Mouse (Mus musculus) right cerebral cortex, postnatal 4 days (tissue): ENCODE data around the gene Taf1c.

ENCODE experiments used
- DNase-seq: peaks from one replicate; pipeline ENCODE4 v3.0.0-alpha.2; 2022

The Taf1c gene

DNA sequence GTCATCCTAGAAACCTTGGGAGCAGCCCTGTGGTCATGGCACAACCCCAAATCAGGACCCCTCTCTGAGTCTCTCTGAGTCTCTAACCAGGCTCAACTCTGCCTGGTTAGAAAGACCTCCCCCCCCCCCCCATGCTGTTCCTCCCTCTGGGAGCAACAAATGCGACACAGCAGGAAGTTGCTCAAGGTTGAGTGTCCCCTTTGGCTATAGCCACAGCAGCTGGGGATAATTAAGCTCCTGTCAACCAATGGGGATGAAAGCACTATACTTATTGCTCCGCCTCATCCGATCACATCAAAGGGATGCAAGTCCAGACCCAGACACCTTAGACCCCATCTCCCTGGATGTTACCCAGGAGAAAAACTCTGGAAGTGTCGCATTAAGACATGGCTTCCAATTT is 17.5 kb upstream of the Taf1c start:
- DNase-seq, result no peak

DNA sequence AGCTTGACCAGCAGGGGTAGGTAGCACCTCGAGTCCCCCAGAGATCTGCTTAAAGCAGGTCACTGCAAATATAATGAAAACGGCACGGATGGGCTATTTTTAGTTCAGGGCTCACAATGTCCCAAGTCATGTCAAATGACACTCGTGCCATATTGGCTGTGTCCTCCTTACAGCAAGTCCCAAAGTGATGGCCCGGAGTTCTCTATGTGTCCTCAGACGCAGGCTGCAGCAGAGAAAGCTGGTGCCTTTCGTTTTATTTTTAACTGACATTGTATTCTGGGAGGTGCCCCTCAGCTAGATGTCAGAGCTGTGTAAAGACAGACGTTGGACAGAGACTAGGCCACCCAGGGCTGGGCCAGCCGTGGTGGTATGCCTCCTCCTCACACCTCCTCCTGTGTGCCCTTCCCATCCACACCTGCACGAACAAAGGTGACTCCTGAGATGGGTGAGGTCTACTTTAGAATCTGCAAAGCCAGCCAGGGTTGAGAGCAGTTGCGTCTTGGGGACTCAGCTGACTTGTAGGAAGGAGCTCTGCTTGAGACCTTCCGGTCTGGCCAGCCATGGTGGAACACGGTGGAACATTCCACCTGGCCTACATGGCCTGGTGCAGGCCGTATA is 15.9 kb upstream of the Taf1c start:
- no peak for DNase-seq

DNA sequence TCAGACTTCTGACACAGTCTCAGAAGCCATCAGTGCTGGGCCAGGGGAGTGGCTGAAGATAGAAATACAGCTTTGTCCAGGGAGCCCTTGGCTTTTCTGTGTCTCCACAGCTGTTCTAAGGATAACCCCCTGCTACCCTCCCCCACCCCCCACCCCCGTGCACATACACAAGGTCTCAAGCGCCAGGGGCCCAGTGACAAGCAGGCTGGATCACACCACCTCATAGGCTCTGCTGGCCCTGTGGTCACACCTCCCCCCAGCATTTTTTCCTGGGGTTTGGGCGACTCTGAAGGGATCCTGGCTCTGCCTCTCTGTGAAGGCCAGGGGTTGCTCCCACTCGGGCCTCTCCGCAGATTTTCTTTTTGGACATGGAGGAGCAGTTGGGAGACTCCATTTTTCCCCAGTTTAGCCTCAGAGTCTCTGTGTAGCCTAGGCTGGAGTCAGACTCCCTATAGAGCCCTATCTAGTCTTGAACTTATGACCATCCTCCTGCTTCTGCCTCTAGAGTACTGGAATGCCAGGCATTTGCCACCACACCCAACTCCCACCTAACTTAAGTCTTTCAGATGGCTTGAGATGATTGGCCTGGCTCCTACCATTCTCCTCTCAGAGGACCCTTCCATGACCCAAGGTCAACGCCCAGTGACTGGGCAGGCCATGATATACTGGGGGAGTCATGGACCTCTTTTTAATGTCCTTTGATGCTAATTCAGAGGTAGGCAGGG is 15.3 kb upstream of the Taf1c start:
- no peak for DNase-seq

DNA sequence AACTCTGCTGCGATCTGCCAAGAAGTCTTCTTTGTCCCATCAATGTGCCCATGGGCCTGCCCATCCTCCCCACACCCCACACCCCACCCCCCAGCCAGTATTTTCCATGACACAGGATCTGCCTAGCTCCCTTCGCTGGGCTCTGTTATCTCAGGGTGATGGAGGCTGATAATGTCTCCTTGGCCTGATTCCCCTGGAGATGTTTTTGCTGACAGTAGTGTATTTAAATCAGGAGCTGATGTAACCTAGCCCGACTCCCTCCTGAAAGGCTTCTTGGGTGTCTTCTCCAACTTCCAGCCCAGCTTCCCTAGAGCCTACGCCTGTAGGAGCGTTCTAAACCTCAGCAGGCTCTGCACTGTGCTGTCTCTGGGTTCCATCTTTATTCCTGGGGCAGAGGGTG is 13.9 kb upstream of the Taf1c start:
- no peak for DNase-seq

DNA sequence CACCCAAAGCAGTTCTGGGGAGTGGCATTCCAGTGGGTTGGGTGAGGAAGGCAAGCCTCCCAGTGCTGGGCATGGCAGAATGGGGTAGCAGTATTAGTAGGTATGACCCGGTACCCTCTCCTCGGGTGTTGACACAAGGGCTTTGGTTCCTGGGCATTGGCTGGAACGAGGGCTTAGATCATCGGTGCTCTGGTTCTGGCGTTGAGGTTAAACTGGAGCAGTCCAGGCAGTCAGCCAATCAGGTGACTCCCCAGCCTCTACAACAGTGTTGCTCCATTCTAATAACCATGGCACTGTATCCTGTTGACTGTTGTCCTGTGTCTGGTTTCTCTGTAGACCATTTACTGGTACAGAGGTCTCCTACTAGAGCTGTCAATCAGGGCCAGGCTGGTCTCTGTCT is 12.6 kb upstream of the Taf1c start:
- no peak for DNase-seq

DNA sequence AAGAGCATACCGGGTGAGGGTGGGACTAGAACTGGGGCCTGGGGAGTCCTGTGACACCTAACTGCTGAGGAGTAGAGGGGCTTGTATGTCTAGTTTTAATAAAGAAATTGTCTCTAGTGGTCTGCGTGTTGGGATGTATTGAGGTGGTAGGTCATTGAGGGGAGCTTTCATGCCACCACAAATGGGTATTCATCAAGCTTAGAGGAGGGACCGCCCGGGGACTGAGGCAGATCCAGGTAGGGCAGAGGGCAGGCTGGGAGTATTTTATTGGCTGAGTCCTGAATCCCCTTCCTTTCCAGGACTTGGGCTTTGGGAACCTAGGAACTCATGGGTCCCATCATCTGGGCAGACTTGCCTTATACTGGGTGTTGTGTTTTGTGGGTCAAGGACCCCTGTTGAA is 11.8 kb upstream of the Taf1c start:
- DNase-seq, result no peak

DNA sequence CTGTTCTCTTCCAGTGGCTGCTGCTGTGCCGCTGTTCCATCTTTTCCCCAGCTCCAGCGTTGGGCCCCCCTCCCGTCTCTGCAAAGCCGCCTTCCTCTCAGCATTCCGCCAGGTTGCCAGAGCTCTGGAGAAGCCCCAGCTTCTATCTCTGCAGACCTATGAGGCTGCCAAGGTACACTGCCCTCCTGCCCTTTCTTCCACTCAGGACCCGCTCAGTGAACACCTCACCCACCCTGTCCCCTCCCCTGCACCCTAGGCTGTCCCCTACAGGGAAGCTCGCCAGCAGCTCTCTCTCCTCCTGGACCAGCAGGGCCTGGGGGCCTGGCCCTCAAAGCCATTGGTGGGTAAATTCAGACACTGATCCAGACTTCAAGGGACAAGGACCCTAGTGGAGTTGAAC is 11.3 kb upstream of the Taf1c start:
- DNase-seq, result no peak

DNA sequence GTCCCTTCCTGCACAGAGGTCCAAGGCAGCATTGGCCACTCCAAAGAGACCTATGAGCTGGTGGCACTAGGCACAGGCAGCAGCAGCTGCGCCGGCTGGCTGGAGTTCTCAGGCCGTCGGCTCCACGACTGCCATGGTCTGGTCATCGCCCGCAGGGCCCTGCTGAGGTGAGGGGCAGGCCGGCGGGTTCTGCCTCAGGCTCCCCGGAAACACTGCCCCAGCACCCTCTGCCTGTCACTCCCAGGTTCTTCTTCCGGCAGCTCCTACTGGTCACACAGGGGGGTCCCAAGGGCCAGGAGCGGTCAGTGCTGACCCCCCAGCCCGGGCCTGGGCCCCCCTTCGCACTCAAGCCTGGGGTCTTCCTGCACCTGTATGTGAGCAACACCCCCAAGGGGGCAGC is 10.1 kb upstream of the Taf1c start:
- no peak for DNase-seq

DNA sequence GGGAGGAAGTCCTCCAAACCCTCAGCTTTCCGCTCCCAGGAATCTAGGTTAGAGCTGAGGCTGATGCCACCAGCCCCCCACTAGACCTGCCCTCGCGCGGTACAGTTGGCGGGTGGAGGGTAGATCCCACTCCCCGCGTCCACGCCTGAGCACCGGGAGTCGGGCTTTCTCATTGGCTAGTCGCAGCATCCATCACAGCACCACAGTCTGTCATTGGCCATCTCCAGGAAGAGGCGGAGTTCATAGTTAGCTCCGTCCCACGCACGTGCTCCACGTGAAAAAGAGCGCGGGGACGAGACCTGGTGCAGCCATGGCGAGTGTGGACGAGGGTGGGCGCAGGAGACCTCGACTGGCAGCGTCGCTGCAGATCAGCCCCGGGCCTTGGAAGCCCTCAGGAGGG is 7.4 kb upstream of the Taf1c start, which contains the start of gene Adad2:
Adad2 (plus strand) TSS at position 277 of the 400 bp plus-strand sequence.
- DNase-seq, result no peak

DNA sequence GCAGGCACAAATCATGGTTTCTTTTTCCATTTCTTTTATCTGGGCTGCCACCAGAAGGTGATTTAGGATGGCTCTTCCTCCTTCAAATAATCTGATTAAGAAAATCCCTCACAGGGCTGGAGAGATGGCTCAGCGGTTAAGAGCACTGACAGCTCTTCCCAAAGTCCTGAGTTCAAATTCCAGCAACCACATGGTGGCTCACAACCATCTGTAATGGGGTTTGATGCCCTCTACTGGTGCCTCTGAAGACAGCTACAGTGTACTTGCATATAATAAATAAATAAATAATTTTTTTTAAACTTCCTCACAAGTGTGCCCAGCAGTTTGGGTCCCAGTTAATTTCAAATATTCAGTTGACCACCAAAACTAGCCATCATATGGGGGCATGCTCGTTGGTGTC is 1.2 kb upstream of the Taf1c start:
- DNase-seq, result no peak

DNA sequence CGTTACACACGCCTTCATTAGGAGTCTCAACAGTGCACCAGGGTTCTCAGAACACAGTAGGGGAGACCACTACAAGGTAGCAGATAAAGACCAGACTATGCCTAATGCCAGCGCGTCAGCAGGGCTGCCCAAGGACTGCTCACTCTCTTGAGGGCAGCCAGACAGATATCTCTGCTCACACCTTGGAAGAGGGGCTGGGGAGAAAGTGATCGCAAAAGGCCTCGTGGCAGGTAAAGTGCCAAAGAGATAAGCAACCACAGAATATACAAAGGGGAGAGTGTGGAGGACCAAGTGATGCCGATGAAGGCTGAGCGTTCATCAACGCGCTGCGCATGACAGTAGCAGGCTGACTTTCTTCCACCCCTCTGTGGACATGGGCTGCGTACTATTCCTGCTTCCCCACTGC is 621 bp downstream of the Taf1c start:
- no peak for DNase-seq

DNA sequence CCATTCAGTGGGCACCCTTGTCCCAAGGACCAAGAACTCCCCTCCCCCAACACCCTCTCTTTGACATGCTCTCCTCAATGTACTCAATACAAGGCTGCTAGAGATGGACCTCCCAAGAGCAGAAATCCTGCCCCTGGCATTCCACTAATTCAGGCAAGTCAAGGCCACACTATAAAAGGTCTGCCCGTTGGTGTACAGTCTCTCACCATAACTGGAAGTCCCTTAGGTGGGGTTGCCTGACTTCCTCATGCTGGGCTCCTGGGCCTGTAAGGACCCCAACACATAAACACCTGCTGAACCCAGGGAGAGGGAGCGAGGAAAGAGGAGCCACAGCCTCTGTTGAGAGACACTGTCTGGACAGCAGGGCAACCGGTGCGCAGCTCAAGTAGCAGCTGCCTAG is 1.3 kb downstream of the Taf1c start:
- no peak for DNase-seq

DNA sequence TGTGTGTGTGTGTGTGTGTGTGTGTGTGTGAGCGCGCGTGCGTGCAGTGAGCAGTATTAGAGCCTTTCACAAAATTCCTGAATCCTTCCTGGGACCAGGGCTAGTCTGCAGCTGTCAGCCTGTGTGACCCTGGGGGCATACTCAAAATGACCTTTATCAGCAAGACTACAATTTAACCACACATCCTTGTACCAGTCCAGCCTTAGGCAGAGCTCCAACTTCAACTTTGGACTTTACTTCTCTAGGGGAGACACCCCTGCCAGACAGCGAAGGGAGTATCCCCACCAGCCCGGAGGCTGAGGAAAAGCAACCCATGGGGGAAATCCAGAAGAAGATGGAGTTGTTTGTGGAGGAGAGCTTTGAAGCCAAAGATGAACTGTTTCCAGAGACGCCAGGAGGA is 13.6 kb downstream of the Taf1c start:
- DNase-seq, result no peak

DNA sequence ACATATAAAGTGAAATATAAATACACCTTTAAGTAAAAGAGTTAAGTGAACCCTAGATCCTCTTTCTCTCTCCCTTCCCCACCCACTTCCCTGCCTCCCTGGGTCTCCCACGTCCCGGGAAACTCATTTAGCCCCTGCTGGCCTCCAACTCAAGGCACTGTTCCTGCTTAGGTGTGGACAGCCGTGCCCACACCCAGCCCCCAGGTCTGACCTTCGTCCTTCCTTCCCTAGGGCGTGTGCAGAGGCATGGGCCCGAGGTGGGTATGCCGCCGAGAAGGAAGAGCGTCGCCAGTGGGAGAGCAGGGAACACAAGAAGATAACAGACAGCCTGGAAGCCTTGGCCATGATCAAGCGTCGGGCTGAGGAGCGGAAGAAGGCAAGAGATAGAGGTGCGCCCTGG is 14.7 kb downstream of the Taf1c start:
- no peak for DNase-seq

DNA sequence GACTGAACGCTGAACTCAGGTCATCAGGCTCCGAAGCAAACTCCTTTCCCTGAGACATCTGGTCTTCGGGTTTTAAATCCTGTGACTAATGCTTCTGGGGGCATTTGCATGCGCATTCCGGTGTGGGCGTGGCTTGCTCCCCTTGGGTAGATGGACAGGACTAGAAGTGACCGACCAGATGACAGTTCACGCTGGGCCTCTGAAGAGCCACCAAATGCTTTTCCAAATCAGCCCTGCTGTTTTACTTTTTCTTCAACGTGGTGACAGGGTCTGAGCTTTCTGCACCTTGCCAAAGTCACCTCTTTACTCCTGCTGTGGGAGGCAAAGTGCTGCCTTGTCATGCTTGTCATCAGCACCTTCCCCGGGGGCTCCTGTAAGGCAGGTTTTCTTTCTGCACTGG is 16.2 kb downstream of the Taf1c start:
- no peak for DNase-seq

DNA sequence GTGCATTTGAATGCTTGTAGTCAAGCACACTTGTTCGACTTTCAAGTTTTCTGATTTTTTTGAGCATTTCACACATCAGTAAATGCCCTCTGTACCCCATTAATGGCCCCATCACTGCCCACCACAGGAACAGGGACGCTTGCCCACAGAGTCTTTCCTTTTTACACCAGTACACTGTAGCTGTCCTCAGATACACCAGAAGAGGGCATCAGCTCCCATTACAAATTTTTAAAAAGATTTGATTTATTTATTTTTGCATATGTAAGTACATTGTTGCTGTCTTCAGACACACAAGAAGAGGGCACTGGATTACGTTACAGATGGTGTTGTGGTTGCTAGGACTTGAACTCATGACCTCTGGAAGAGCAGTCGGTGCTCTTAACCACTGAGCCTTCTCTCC is 16.7 kb downstream of the Taf1c start:
- no peak for DNase-seq

DNA sequence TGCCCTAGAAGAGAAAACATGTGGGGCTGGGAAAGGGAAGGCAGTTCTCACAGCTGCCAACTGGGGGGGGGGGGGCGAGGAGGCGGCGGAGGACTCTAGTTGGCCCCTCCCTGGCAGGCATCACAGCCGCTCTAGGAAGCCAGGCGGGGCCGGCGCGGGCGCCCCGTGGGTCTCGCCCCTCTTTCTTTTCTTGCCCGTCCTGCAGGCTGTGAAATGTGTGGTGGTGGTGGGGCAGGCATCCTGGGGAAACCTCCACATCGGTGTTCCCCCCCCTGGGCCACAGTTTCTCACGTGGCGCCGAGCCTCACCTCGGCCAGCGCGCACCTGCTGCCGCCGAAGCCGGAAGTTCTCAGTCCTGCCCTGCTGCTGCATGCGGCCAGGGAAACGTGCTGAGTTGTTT is 19.1 kb downstream of the Taf1c start:
- DNase-seq, result no peak

DNA sequence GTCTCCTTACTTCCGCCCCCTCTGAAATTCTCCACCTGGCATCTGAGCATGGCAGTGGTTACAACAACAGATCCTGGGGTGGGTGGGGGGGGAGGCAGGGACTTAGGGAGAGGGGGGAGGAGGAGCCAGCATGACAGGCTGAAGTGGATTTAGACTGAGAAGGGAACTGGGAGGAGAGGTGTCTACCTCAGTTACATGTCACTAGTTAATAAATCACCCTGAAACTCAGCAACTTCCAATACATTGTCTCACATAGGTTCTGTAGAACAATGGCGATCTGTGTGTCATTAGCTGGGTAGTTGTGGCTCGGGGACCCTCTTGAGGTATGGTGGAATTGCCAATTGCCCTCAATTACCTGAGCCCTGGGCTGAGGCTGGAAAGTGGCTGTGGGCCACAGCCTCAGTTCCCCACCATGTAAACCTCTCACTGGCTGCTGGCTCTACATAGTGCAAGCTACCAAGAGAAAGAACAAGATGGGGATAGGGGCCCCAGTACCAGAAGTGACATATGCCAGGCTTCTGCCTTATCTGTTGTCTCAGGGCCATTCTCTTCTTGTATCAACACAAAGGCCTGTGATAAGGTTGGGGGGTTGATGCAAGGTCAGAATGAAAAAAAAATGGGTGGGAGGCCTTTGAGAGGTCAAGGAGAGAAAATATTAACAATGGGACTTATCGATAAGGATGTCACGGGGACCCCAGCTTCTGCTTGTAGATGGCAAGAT is 24.4 kb downstream of the Taf1c start:
- no peak for DNase-seq

DNA sequence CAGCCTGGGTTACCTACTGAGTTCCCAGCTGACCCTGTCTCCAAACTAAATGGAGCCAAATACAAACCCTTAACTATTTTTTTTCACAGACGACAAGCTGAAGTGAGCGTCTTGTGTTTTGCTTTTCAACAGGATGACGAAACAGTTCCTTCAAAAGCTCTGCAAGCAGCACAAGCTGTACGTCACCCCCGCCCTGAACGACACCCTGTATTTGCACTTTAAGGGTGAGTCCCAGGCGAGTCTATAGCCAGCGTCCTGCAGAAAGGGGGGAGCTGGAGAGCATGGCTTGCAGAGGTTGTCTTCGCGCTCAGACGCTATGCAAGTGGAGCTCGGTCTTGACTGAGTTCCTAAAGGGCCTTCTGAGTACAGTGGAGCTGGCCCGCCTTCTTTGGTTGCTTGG is 25.9 kb downstream of the Taf1c start:
- no peak for DNase-seq

DNA sequence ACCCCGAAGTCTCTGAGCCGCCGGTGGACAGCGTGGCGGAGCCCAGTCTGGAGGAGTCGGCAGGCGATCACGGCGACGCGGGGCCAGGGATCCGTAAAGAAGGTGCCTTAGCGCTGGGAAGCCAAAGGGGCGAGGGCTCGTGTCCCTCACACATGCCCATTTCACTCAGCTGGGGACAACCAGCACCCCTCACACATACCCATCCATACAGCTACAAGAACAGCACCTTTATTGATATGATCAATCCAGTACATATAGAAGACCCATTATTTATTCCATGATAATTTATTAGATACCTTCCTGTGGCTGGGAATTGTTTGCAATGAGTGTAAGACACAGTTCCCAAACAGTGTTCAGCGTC is 29.7 kb downstream of the Taf1c start:
- no peak for DNase-seq

DNA sequence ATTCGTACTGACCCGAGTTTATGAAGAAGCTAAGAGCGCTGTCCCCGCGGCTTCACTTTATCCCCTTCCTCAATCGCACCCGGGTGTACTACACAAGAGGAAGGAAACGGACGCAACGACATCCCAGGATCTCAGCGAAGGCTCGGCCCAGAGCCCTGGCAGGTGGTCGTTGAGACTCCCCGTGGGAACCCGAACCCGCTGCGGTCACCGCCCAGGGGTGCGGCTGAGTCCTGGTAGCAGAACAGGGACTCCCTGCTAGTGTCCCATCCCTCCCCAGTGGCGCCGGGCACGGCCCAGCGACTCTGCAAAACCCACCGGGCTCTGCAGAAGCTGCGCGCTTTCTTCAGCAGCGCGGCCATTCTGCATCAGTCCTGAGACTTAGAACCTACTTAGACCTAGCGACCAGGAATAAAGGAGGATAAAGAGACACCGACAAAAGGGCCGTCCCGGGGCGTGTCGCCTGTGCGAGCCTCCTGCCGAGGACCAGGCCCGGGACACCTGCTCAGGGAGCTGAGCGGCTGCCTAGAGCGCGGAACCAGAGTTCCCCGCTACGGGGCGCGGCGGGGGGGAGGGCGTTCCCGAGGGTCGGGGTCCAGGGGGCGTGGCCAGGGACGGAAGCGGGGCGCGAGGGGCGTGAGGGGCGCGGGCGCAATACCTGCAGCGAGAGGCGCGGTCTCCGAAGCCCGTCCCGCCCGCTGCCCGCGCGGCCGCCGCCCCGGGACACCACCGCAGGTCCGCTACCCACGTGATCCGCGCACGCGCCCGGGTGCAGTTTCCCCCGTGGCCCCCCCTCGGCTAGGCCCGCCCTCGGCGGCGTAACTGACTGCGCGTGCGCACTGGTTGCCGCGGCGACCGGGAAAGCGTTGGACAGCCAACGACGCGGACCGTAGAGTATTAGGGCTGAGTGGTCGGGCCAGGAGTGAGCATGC is 30.3 kb downstream of the Taf1c start, which contains the start of the genes Hsdl1 and Dnaaf1:
Hsdl1 (minus strand) TSS at position 747 of the 929 bp plus-strand sequence.
Dnaaf1 (plus strand) TSS at position 799 of the 929 bp plus-strand sequence.
- peak; percentile 98 for DNase-seq

DNA sequence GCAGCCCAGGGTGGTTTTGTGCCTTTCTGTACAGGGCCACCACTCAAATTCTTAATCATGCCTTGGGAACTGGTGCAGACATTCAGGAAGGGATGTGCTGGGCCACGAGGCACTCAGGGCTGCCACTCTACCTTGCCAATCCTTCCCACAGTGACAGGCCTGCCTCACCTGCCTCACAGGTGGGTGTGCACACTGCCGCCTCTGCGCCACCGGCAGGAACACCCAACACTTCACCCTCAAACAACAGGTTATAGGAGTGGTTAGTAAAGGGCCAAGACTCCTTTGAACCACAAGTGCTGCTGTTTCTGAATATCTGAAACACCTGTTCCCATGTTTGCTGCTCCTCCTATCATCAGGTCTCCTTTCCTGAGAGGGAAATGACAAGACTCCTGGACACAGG is 32.6 kb downstream of the Taf1c start:
- no peak for DNase-seq

DNA sequence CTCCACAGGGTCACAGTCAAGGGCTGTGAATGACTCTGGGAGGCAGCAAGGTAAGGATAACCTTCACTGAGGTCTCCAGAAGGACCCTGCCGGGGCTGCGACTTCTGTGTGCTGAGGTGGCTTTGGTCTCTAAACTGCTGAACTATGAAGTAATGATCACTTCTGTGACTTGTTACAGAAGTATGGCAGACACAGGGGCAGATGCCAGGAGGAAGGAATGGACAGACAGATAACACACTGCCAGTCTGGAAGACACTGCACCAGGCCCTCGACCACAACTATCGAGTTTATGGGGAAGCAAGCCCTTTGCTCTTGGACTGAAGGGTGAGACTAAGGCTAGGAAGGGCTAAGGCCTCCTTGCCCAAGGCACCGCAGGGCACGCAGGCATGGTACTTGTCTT is 33.9 kb downstream of the Taf1c start:
- DNase-seq, result no peak
